Mouse (Mus musculus) forebrain, embryonic 10.5 days (tissue): Measurements from ENCODE around the gene Plet1. TPM values are rescaled to one million over a fixed set of nuclear protein-coding genes. Genes with fewer than 3 reads are reported as not detected.

Experiments
- DNase-seq: peaks from one replicate; pipeline ENCODE4 v3.0.0-alpha.2; 2017; ENCODE audit warnings: low spot score; ENCODE audit errors: extremely low spot score
- H3K27ac ChIP-seq: fragments of 300-500 bp; sonication (generic); 2 replicates; pipeline ENCODE4 v1.5.1; 2016; ENCODE audit warnings: mild to moderate bottlenecking
- H3K27me3 ChIP-seq: fragments of 300-500 bp; sonication (generic); 2 replicates; pipeline ENCODE4 v1.6.1; 2016; ENCODE audit warnings: mild to moderate bottlenecking; ENCODE audit not compliant: poor library complexity, severe bottlenecking
- H3K36me3 ChIP-seq: fragments of 300-500 bp; sonication (generic); replicated peaks from 2 replicates; pipeline ENCODE4 v1.6.1; 2016; ENCODE audit warnings: mild to moderate bottlenecking, moderate library complexity
- H3K4me1 ChIP-seq: fragments of 300-500 bp; sonication (generic); 2 replicates; pipeline ENCODE4 v1.6.1; 2016
- H3K4me3 ChIP-seq: fragments of 300-500 bp; sonication (generic); 2 replicates; pipeline ENCODE4 v1.5.1; 2016; ENCODE audit warnings: mild to moderate bottlenecking, moderate library complexity
- H3K9me3 ChIP-seq: fragments of 300-500 bp; sonication (generic); 2 replicates; pipeline ENCODE4 v1.6.1; 2016; ENCODE audit warnings: mild to moderate bottlenecking, moderate library complexity
- WGBS: fragments of 180-500 bp; shearing (Covaris S2); methylation state at CpG from one replicate; pipeline ENCODE4 v1.1.7; 2016; 5-methylcytosine and 5-hydroxymethylcytosine counted together
- polyA plus RNA-seq: library from polyadenylated mRNA; unstranded; fragments of >200 nt; fragmentation: Nextera tagmentation; extraction: Ambion mirVana; gene quantifications from 2 replicates; pipeline ENCODE4 v1.2.1, GENCODE M21; 2016

Gene Plet1
- 0.24 and 0.28 TPM in 2 replicates for polyA plus RNA-seq

DNA sequence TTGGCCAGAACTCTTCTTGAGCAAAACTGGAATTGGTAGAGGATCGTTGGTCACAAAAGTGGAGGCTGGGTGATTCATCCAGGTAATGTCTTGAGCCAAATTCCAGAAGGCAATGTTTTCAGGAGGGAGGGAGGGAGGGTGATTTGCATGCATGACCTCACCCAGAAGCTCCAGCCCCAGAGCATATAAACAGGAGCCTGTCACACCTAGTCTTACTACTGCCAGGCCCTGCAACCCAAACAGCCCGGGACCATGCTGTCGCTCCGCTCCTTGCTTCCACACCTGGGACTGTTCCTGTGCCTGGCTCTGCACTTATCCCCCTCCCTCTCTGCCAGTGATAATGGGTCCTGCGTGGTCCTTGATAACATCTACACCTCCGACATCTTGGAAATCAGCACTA, at the start of gene Plet1:
Plet1 (plus strand) TSS at position 215 of the 400 bp plus-strand sequence.
- Histone ChIP-seq H3K36me3 (no peaks in the 10 kb centered on the region), H3K9me3 (no peaks in the 10 kb centered on the region), H3K4me3 (no peak within 1 kb of the TSS), H3K4me1 (peaks cover 18% of the 10 kb centered on the region), H3K27ac (no peak within 1 kb of the TSS), H3K27me3 (no peaks in the 10 kb centered on the region)
- WGBS = 82% methylated on average over 6 of the region's 6 CpGs
- DNase-seq = no peak

DNA sequence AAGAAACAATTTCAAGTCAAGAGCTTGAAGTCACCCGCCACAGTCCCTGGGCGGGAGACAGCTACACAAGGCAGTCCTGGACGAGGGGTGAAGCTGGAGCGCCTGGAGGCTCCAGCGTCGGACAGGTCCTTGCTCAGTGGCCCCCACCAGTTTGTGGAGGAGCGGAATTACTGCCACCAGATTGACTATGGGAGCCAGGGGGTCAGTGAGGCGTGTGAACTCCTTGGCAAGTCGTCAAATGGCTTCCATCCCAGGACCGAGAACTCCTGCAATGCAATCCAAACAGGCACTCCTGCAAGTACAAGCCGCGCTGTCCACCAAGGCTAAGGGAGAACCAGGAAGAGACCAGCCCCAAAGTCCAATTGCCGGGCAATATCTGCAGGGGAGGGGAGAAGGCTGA, 45.3 kb upstream of the Plet1 start:
- Histone ChIP-seq H3K27me3 (no peaks in the 10 kb centered on the region), H3K4me3 (no peak overlapping the region), H3K4me1 (peaks cover 15% of the 10 kb centered on the region), H3K9me3 (0 out of 2 replicates have a peak, but pooled peaks cover 5% of the 10 kb centered on the region), H3K27ac (0 out of 2 replicates have a peak overlapping the region, but pooled peaks have one; percentile 8), H3K36me3 (no peaks in the 10 kb centered on the region)
- 70% methylated on average over 13 of the region's 13 CpGs for WGBS
- DNase-seq = no peak

DNA sequence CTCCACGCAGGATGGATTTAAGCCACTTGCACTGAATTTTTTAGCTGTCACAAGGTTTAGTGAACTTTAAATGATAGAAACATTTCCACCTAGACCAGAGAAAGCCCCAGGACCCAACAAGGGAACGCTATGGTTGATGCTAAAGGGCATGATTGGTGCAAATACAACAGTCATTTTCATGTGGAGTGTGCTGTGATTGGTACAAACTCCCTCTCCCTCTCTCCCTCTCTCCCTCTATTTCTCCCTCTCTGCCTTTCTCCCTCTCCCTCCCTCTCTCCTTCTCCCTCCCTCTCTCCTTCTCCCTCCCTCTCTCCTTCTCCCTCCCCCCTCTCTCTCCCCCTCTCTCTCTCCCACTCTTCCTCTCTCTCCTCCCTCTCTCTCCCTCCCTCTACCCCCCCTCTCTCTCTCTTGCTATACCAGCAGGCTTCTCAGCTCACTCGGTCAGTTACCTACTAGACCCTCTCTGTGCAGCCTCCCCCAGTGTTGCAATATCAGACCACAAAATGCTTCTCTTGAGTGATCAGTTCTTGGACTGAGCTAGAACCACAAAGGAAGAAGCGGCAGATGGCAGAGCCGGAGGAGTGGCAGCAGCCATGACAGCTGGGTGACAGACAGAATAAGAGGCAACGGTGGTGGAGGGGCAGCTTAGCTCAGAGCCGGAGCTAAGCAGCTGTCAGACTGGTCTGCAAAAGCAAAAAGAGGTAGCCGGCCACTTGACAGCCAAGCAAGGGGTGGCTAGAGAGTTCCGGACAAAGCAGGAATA, 42.7 kb upstream of the Plet1 start:
- 71% methylated on average over 9 of the region's 9 CpGs for WGBS
- H3K4me1 ChIP-seq = peaks cover 15% of the 10 kb centered on the region
- H3K36me3 ChIP-seq = no peaks in the 10 kb centered on the region
- no peaks in the 10 kb centered on the region for H3K27me3 ChIP-seq
- no peak overlapping the region for H3K4me3 ChIP-seq
- no peak for DNase-seq
- peak overlapping the region; percentile 76 for H3K27ac ChIP-seq
- H3K9me3 ChIP-seq = no peaks in the 10 kb centered on the region

DNA sequence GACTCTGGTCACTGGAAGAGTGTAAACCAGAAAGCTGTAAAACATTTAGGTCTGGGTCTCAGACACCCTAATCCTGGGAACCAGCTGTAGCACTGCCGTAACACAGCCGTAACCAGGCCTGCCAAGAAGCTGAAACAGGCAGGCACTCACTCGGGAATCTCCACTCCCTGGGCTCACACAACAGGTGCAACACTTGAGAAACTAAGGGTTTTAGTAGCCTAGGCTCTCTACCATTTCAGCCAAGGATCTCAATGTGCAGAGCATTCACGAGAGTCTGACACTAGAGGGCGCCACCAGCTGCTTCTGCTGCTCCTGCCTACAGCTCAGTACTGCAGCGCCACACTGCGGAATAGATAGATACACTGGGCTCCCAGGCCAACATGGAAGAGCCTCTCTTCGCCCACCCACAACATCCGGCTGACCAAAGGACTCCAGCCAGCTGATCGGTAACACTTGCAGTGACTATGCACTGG, 42.0 kb upstream of the Plet1 start:
- 0 out of 2 replicates have a peak overlapping the region, but pooled peaks have one; percentile 76 for H3K27ac ChIP-seq
- WGBS = 16% methylated on average over 10 of the region's 10 CpGs

DNA sequence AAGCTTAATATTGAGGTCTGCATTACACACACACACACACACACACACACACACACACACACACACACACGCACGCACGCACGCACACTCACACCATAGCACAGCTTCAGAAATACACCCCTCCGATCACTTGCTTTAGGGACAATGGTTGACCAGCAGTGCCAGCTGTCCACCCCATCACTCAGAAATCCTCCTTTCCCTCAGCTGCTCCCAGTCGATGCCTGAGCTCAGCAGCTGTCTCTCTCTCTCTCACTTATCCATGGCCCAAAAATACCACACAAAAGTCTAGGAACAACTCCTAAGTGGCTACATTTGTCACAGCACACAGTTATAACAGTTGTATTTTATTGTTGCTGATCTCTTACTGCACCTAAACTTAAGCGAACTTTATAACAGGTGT, 36.7 kb upstream of the Plet1 start:
- WGBS = 88% methylated on average over 7 of the region's 7 CpGs
- no peaks in the 10 kb centered on the region for H3K9me3 ChIP-seq
- DNase-seq = no peak
- H3K4me3 ChIP-seq = no peak overlapping the region
- H3K27ac ChIP-seq = no peak overlapping the region
- H3K4me1 ChIP-seq = peaks cover 3% of the 10 kb centered on the region
- H3K36me3 ChIP-seq = no peaks in the 10 kb centered on the region
- H3K27me3 ChIP-seq = no peaks in the 10 kb centered on the region

More for the DNA sequence above, 42.0 kb upstream of the Plet1 start:
- H3K36me3 ChIP-seq = no peaks in the 10 kb centered on the region
- peak; percentile 81 for DNase-seq
- H3K27me3 ChIP-seq = no peaks in the 10 kb centered on the region
- H3K9me3 ChIP-seq = no peaks in the 10 kb centered on the region
- H3K4me1 ChIP-seq = peaks cover 15% of the 10 kb centered on the region
- peak overlapping the region; percentile 24; the same call in 1 of the 2 replicates for H3K4me3 ChIP-seq

DNA sequence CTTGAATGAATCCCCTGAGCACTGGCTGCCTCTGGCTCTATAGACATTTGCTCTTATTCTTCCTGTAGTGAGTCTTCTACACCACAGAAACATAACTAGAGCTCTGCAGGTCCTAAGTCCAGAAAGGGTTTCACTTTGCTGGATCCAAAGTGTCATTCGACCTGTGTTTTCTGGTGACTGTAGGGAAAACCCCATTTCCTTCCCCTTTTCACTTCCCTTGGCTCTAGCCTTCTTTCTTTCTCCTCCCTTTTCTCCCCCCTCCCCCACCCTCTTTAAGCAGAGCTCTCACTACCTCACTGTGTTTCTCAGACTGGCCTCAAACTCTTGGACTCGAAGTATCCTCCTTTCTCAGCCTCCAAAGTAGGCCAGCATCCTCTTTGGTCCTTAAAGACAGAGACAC, 34.8 kb upstream of the Plet1 start:
- no peak overlapping the region for H3K27ac ChIP-seq
- no peaks in the 10 kb centered on the region for H3K27me3 ChIP-seq
- 77% methylated on average over 2 of the region's 2 CpGs for WGBS

DNA sequence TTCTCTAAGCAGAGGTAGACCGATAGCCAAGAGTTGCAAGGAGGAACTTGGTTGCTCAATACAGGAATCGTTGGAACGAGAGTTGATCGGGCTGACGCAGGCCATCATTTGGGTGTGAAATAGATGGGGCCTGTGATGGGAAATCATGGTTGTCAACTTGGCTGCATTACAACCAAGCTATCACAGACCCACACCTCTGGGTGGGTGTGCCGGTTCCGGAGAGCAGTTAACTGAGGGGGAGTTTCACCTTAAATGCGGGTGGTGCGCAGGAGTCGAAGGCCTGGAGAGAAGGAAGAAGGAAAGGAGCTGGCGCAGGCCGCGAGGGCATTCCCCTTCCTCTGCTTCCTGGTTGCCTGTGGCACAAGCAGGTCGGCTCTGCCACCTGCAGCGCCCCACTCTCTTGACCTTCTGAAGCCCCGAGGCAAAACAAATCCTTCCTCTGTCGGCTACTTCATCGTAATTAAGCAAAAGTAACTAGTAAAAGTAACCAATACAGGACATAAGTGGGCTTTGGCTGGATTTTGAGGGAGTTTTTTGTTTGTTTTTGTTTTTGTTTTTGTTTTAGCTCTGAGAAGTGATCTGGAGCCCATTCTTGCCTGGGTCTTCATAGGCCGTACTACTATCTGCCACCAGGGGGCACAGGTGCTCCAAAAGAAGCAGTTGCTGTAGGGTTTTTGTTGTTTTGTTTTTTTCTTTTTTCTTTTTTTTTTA, 31.7 kb upstream of the Plet1 start:
- no peaks in the 10 kb centered on the region for H3K9me3 ChIP-seq
- H3K27me3 ChIP-seq = no peaks in the 10 kb centered on the region
- H3K4me3 ChIP-seq = peak overlapping the region; percentile 40
- H3K4me1 ChIP-seq = peaks cover 5% of the 10 kb centered on the region
- no peaks in the 10 kb centered on the region for H3K36me3 ChIP-seq
- WGBS = 48% methylated on average over 19 of the region's 19 CpGs
- H3K27ac ChIP-seq = peak overlapping the region; percentile 62; the same call in 1 of the 2 replicates
- peak; percentile 62 for DNase-seq

More for the DNA sequence above, 34.8 kb upstream of the Plet1 start:
- H3K36me3 ChIP-seq = no peaks in the 10 kb centered on the region
- H3K9me3 ChIP-seq = no peaks in the 10 kb centered on the region
- no peak overlapping the region for H3K4me3 ChIP-seq
- H3K4me1 ChIP-seq = peaks cover 5% of the 10 kb centered on the region
- DNase-seq = no peak

DNA sequence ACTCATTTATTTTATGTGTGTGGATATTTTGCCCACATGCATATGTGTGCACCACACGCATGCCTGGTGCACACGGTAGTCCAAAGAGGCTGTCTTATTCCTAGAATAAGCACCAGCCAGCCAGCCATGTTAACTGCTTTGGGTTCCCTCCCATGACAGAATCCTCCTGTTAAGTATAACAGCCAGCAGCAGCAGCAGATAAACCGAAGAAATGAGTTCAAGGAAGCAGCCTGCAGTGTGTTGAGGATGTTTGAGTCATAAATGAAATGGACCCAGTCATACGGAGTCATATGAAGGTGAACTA, 31.2 kb upstream of the Plet1 start:
- Histone ChIP-seq H3K4me3 (no peak overlapping the region), H3K9me3 (no peaks in the 10 kb centered on the region), H3K4me1 (peaks cover 5% of the 10 kb centered on the region), H3K27ac (no peak overlapping the region), H3K27me3 (no peaks in the 10 kb centered on the region), H3K36me3 (no peaks in the 10 kb centered on the region)
- no peak for DNase-seq
- 43% methylated on average over 4 of the region's 4 CpGs for WGBS

DNA sequence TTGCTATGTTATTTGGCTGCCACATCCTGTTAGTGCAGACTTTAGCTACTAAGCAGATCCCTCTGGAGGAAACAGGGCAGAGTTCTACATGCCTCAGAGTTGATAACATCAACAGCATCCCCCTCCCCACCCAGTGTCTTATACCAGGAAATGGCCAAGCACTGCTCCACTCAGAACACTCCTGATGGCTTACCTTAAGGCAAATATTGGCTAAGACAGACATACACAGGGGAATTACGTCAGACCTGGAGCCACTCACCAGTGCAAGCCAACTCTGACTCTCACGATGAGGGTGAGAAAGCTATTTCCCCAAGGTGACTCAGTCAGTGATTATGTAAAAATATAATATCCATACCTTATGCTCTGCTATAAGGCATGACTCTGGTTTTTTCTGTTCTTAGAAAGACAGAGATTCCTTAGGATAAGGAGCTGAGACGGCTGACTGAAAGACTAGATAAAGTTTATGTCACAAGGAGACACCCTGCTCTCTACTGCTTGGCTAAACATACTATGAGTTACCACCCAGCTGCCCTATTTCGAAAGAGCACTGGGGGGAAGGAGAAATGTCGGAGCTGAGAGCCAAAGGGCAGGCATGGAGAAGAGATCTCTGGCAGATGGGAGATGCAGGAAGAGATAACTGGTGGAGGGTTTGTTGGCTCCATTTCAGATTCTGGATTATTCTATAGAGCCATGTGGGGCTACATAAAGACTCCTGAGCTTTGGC, 23.8 kb upstream of the Plet1 start:
- DNase-seq = no peak
- 81% methylated on average over 5 of the region's 5 CpGs for WGBS
- H3K27me3 ChIP-seq = no peaks in the 10 kb centered on the region
- no peak overlapping the region for H3K4me3 ChIP-seq
- no peaks in the 10 kb centered on the region for H3K36me3 ChIP-seq
- no peak overlapping the region for H3K27ac ChIP-seq
- no peaks in the 10 kb centered on the region for H3K9me3 ChIP-seq
- H3K4me1 ChIP-seq = peaks cover under 1% of the 10 kb centered on the region; the same call in 1 of the 2 replicates

DNA sequence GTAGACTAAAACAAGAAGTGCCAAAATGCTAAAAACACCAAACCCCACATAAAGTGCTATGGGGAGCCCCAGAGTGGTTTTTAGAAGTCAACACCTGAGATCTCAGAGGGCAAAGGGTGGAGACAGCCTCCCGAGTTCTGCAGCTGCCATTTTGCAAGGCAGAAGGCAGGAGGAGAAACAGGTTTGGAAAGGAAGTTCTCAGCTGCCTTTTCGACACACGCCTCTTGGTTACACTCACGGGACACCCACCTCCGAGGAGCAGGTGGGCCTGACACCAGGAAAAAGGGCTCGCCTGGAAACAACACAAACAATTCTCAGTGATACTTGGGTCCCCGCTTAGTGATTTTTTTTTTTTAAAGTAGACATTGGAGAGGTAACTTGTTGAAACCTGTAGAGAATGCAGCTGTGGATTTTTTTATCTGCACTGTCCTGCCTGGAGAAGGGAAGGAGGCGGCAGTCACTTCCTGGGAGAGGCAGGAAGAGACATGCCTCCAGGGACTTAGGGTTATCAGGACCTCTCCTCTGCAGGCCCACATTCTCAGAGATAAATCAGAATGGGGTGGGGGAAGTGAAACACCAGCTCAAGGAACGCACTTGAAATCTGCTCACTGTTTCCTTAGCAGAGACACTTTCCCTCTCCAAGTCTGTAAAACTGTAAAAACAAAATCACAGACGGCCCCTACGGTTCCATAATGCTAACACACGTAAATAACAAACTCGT, 23.0 kb upstream of the Plet1 start:
- Histone ChIP-seq H3K27ac (no peak overlapping the region), H3K4me1 (peaks cover 5% of the 10 kb centered on the region; the same call in 1 of the 2 replicates), H3K27me3 (no peaks in the 10 kb centered on the region), H3K9me3 (no peaks in the 10 kb centered on the region), H3K4me3 (no peak overlapping the region), H3K36me3 (no peaks in the 10 kb centered on the region)
- 83% methylated on average over 13 of the region's 13 CpGs for WGBS
- no peak for DNase-seq

DNA sequence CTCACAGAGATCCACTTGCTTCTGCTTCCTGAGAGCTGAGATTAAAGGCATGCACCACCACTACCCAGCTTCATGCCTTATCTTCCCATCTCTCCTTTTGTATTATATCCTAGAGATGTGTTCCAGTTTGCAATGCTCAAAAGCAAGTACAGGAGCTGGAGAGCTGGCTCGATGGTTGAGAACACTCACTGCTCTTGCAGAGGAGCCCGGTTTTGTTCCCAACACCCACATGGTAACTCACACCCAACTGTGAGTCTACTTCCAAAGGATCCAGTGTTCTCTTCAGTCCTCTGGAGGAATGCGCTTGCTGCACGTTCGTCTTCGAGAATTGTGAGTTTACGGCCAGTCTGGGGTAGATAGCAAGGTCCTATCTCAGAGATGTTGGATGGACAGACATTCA, 19.0 kb upstream of the Plet1 start:
- Histone ChIP-seq H3K27ac (no peak overlapping the region), H3K4me1 (peaks cover 17% of the 10 kb centered on the region), H3K4me3 (no peak overlapping the region), H3K9me3 (no peaks in the 10 kb centered on the region), H3K36me3 (no peaks in the 10 kb centered on the region), H3K27me3 (peaks cover 14% of the 10 kb centered on the region)
- WGBS = 84% methylated on average over 7 of the region's 7 CpGs
- DNase-seq = no peak

DNA sequence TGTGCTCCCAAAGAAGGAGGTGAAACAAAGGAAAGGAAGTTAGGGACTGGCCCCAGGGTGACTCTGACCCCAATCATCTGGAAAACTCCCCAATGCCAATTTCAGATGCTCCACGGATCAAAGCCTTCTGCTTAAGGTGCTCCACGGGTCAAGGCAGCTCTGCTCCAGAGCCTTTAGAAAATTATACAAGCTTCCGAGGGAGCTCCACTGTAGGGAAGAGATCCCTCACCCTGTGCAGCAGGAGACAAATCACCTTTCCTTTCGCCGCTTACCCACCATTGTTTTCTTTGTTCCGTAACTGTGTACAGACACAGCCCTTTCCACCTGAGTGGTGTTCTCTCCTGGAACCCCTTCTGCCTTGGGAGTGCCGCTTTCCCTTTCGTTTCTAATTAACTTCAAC, 18.6 kb upstream of the Plet1 start:
- no peaks in the 10 kb centered on the region for H3K36me3 ChIP-seq
- peaks cover 17% of the 10 kb centered on the region for H3K4me1 ChIP-seq
- no peak overlapping the region for H3K27ac ChIP-seq
- peaks cover 14% of the 10 kb centered on the region for H3K27me3 ChIP-seq
- no peak overlapping the region for H3K4me3 ChIP-seq
- H3K9me3 ChIP-seq = no peaks in the 10 kb centered on the region
- no peak for DNase-seq
- 65% methylated on average over 8 of the region's 8 CpGs for WGBS
